ENCODE assay signal across 8 mouse cellular contexts in the genomic region with DNA sequence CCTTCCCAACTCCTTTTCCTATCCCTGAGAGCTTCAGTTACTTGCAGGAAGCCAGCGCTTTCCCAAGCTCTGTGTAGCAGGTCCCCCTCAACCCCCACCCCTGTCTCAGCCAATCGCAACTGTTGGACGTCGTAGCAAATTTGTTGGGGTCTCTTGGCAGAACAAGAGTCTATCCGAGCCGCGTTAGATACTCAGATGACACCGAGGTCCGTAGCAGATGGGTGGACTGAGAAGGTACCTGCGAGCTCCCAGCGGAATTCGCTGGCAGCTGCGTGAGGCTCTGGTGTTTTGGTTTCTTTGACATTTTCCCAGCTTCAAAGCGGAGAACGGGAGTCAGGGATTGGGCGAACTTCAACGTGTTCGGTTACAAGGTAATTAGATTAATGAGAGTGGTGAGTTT. TPM values are rescaled to one million over a fixed set of nuclear protein-coding genes. Genes with fewer than 3 reads are reported as not detected.
DNase-seq lines count a peak whose midpoint lies in the region; ATAC-seq and TF ChIP-seq lines count a peak whose summit lies in the region.

No protein-coding gene starts in this region.

- H3K4me3 ChIP-seq in erythroblast, embryonic 14.5 days (replicated peaks) = peak overlapping the region; percentile 20
- peak overlapping the region; percentile 81 for H3K4me3 ChIP-seq in hindbrain, postnatal 0 days (ENCODE audit: low read length)

- peak overlapping the region; percentile 95; the same call in 1 of the 2 replicates for H3K27ac ChIP-seq in hindbrain, postnatal 0 days

- H3K9me3 ChIP-seq in erythroblast, embryonic 14.5 days (ENCODE audit: control insufficient read depth, low read length) = peaks cover 9% of the 10 kb centered on the region
- no peaks in the 10 kb centered on the region for H3K9me3 ChIP-seq in hindbrain, postnatal 0 days (ENCODE audit: low read length)

- under 1% methylated on average over 18 of the region's 18 CpGs for WGBS in hindbrain, postnatal 0 days

- peak; percentile 48 for DNase-seq in right cerebral cortex, postnatal 25 days
- no peak for DNase-seq in right cerebral cortex, postnatal 36 days (ENCODE audit: low spot score in 2 of 2)
- DNase-seq in hindbrain, postnatal 0 days (ENCODE audit: low spot score) = peak; percentile 45
- DNase-seq in naive thymus-derived CD4-positive, alpha-beta T cell, adult 2 months (ENCODE audit: low read depth) = peak; percentile 31
- no peak for DNase-seq in urinary bladder, postnatal 25 days (ENCODE audit: low spot score)
- DNase-seq in spleen, postnatal 10 days (ENCODE audit: low spot score in 2 of 2) = no peak

- peak overlapping the region; percentile 51 for H3K9ac ChIP-seq in hindbrain, postnatal 0 days (replicated peaks; ENCODE audit: low read length)

- ATAC-seq in erythroblast, adult 5-6 weeks (replicated peaks; ENCODE audit: low FRiP score, poor library complexity, severe bottlenecking) = no peak
- ATAC-seq in hindbrain, postnatal 0 days = peak; percentile 28

- H3K27me3 ChIP-seq in erythroblast, embryonic 14.5 days (ENCODE audit: control insufficient read depth) = peaks cover 86% of the 10 kb centered on the region
- no peaks in the 10 kb centered on the region for H3K27me3 ChIP-seq in hindbrain, postnatal 0 days (ENCODE audit: insufficient read depth, low read length)

- peak overlapping the region; percentile 92 for H3K4me2 ChIP-seq in hindbrain, postnatal 0 days (ENCODE audit: low read depth, low read length)

- no peak for TF ChIP-seq CTCF in hindbrain, postnatal 0 days (IDR thresholded peaks at IDR 0.05; ENCODE audit: low read depth)

- no peaks in the 10 kb centered on the region for H3K36me3 ChIP-seq in erythroblast, embryonic 14.5 days (ENCODE audit: control insufficient read depth)
- no peaks in the 10 kb centered on the region for H3K36me3 ChIP-seq in hindbrain, postnatal 0 days (ENCODE audit: insufficient read depth, low read length)

- H3K4me1 ChIP-seq in erythroblast, embryonic 14.5 days (ENCODE audit: control insufficient read depth) = peaks cover 6% of the 10 kb centered on the region
- peaks cover 4% of the 10 kb centered on the region; the same call in 1 of the 2 replicates for H3K4me1 ChIP-seq in hindbrain, postnatal 0 days (ENCODE audit: insufficient read depth, low read length)

RNA-seq across cellular contexts. Expression of a gene that starts 3.9 kb away (rescaled TPM):
- 0.02 TPM in 1 of 2 replicates, not detected in the other for polyA plus RNA-seq in erythroblast, embryonic 14.5 days (2012)
- not detected in 2 replicates for total RNA-seq in erythroblast, adult 5-6 weeks (2015; ENCODE audit: low replicate concordance)
- total RNA-seq in erythroblast, adult 5-6 weeks (2017; ENCODE audit: low replicate concordance) = 0.14 and 0.51 TPM in 2 replicates
- 131 and 145 TPM in 2 replicates for total RNA-seq in hindbrain, postnatal 0 days (2014; rRNA removed)
- 50.6 and 52.8 TPM in 2 replicates for polyA plus RNA-seq in hindbrain, postnatal 0 days (2015; fragmentation: Nextera tagmentation; extraction: Ambion mirVana)

Comparison
In these comparisons a context has a peak if more than half of its experiments do, and no peak if none do; other contexts are left out.
1. DNase-seq: peak in right cerebral cortex, postnatal 25 days (single experiment), hindbrain, postnatal 0 days (single experiment) and naive thymus-derived CD4-positive, alpha-beta T cell, adult 2 months (single experiment); none in right cerebral cortex, postnatal 36 days (0 of 2), urinary bladder, postnatal 25 days (single experiment) and spleen, postnatal 10 days (0 of 2).
2. RNA of a gene that starts 3.9 kb away (total RNA-seq): 131 to 145 TPM in hindbrain, postnatal 0 days; 0.14 to 0.51 TPM in erythroblast, adult 5-6 weeks; every median in the first group is over 10 times any median in the second.